Mouse (Mus musculus) megakaryocyte-erythroid progenitor cell, adult 5-6 weeks (primary cell): ENCODE measurements at regions not wholly inside any gene's neighbourhood (a gene's known extent, or its start where the extent isn't known, plus 50 kb on each side); places are given as distances from the start of the nearest gene placed in this dataset.

ENCODE experiments used
- ATAC-seq: replicated peaks from 2 replicates; pipeline ENCODE4 v1.8.0; 2016; ENCODE audit warnings: mild to moderate bottlenecking, inconsistent platforms; ENCODE audit not compliant: severe bottlenecking, poor library complexity, low FRiP score, low TSS enrichment

- ATAC-seq, result no peak
Observed at GRCm38 (mm10) chr19:37824155-37824554, 126.6 kb downstream of the Cyp26a1 start.

DNA sequence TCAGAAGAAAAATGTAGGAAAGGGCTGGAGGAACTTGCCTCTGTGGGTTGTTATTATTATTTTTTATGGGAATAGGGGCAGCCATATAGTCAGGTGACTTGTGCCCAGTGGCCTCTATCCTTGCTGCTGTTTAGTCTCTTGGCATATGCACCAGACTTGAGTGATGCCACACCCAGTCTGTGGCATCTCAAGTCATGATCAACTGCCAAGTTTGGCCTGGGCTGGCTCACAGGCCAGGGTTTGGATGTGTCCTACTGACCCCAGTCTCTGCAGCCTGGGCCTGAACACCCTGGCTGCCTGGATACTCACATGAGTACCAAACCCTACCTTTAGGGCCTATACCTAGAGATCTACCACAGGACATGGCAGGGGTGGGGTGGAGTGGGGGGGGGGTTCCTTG is 133.8 kb downstream of the Cyp26a1 start:
- no peak for ATAC-seq

GRCm38 (mm10) chr19:37836900-37837299 is 139.3 kb downstream of the Cyp26a1 start:
- ATAC-seq, result no peak
